Mouse (Mus musculus) kidney, embryonic 16.5 days (tissue): ENCODE data around the gene Capn8. TPM values are rescaled to one million over a fixed set of nuclear protein-coding genes. Genes with fewer than 3 reads are reported as not detected.

ENCODE experiments used
- ATAC-seq: fragments of 200-750 bp; cut with Nextera tagmentation; 2 replicates; pipeline ENCODE4 v1.8.0; 2017; ENCODE audit warnings: moderate TSS enrichment; ENCODE audit not compliant: low FRiP score, low TSS enrichment
- H3K27ac ChIP-seq: fragments of 300-500 bp; sonication (generic); 2 replicates; pipeline ENCODE4 v1.5.1; 2014; ENCODE audit warnings: low read length
- H3K27me3 ChIP-seq: fragments of 300-500 bp; sonication (generic); 2 replicates; pipeline ENCODE4 v1.6.1; 2014; ENCODE audit warnings: low read length, control low read depth, mixed read lengths; ENCODE audit not compliant: insufficient read depth
- H3K36me3 ChIP-seq: fragments of 300-500 bp; sonication (generic); 2 replicates; pipeline ENCODE4 v1.6.1; 2014; ENCODE audit warnings: low read length, control low read depth, mixed read lengths; ENCODE audit not compliant: insufficient read depth
- H3K4me1 ChIP-seq: fragments of 300-500 bp; sonication (generic); 2 replicates; pipeline ENCODE4 v1.6.1; 2014; ENCODE audit warnings: low read length, control low read depth, mixed read lengths; ENCODE audit not compliant: insufficient read depth
- H3K4me2 ChIP-seq: fragments of 300-500 bp; sonication (generic); replicated peaks from 2 replicates; pipeline ENCODE4 v1.6.1; 2014; ENCODE audit warnings: low read depth, low read length
- H3K4me3 ChIP-seq: fragments of 300-500 bp; sonication (generic); 2 replicates; pipeline ENCODE4 v1.5.1; 2014; ENCODE audit warnings: mild to moderate bottlenecking, low read length
- H3K9ac ChIP-seq: fragments of 300-500 bp; sonication (generic); replicated peaks from 2 replicates; pipeline ENCODE4 v1.6.1; 2014; ENCODE audit warnings: low read length
- H3K9me3 ChIP-seq: fragments of 300-500 bp; sonication (generic); 2 replicates; pipeline ENCODE4 v1.6.1; 2016; ENCODE audit warnings: low read length, control low read depth
- WGBS: fragments of 180-500 bp; shearing (Covaris S2); extraction: QIAGEN DNeasy Blood & Tissue Kit; methylation state at CpG from one replicate; pipeline ENCODE4 v1.1.7; 2014; 5-methylcytosine and 5-hydroxymethylcytosine counted together
- polyA plus RNA-seq: library from polyadenylated mRNA; unstranded; fragments of >200 nt; fragmentation: Nextera tagmentation; extraction: Ambion mirVana; gene quantifications from 2 replicates; pipeline ENCODE4 v1.2.1, GENCODE M21; 2015

The Capn8 gene
- polyA plus RNA-seq, 1 experiment from 2014 or later: not detected

GRCm38 (mm10) chr1:182664841-182665240 lies 100.0 kb downstream of the Capn8 start:
- no peaks in the 10 kb centered on the region for H3K36me3 ChIP-seq
- no peak overlapping the region for H3K27ac ChIP-seq
- no peak overlapping the region for H3K9ac ChIP-seq
- no peaks in the 10 kb centered on the region for H3K9me3 ChIP-seq
- no peak for ATAC-seq
- H3K4me1 ChIP-seq: 0 out of 2 replicates have a peak, but pooled peaks cover 4% of the 10 kb centered on the region
- 38% methylated on average over 4 of the region's 4 CpGs for WGBS
- H3K4me2 ChIP-seq: no peak overlapping the region
- H3K4me3 ChIP-seq: no peak overlapping the region
- no peaks in the 10 kb centered on the region for H3K27me3 ChIP-seq

GRCm38 (mm10) chr1:182667281-182667680 lies 102.5 kb downstream of the Capn8 start:
- 92% methylated on average over 3 of the region's 3 CpGs for WGBS

DNA sequence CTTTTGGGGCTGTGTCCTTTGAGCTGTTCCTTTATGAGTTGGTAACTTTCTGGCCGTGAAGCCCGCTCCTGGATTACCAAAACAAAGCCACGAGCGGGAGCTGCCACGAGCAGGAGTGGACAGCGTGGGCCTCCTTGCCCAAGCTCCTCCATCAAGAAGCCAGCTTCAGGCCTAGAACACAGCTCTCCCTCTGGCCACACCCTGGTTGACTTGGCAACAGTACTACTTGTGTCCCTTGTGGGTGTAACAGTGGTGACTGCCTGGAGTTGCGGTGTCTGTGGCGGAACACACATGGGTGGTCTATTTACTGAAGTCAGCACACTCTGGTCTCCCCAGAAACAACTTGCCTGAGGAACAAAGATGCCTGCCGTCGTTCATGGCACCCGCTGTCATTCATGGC lies 104.9 kb downstream of the Capn8 start:
- H3K9ac ChIP-seq: no peak overlapping the region
- peaks cover 4% of the 10 kb centered on the region; the same call in 1 of the 2 replicates for H3K9me3 ChIP-seq
- peaks cover 20% of the 10 kb centered on the region for H3K4me1 ChIP-seq
- no peak for ATAC-seq
- no peaks in the 10 kb centered on the region for H3K27me3 ChIP-seq
- peak overlapping the region; percentile 83 for H3K27ac ChIP-seq
- H3K4me2 ChIP-seq: no peak overlapping the region
- 64% methylated on average over 11 of the region's 11 CpGs for WGBS
- H3K36me3 ChIP-seq: no peaks in the 10 kb centered on the region
- no peak overlapping the region for H3K4me3 ChIP-seq

More at GRCm38 (mm10) chr1:182667281-182667680, 102.5 kb downstream of the Capn8 start:
- H3K27me3 ChIP-seq: no peaks in the 10 kb centered on the region
- H3K4me3 ChIP-seq: no peak overlapping the region
- H3K9ac ChIP-seq: no peak overlapping the region
- peaks cover 20% of the 10 kb centered on the region for H3K4me1 ChIP-seq
- no peak overlapping the region for H3K4me2 ChIP-seq
- H3K27ac ChIP-seq: no peak overlapping the region
- no peaks in the 10 kb centered on the region for H3K36me3 ChIP-seq
- no peaks in the 10 kb centered on the region for H3K9me3 ChIP-seq
- ATAC-seq: no peak

- Histone ChIP-seq H3K4me3 (no peak overlapping the region), H3K4me1 (peaks cover 26% of the 10 kb centered on the region), H3K4me2 (0 out of 2 replicates have a peak overlapping the region, but pooled peaks have one; percentile 25), H3K9me3 (peaks cover 4% of the 10 kb centered on the region; the same call in 1 of the 2 replicates), H3K27ac (peak overlapping the region; percentile 83), H3K27me3 (no peaks in the 10 kb centered on the region), H3K9ac (no peak overlapping the region; the same call in 1 of the 2 replicates), H3K36me3 (no peaks in the 10 kb centered on the region)
- WGBS: 11% methylated on average over 11 of the region's 11 CpGs
- peak; percentile 82 for ATAC-seq
Observed at GRCm38 (mm10) chr1:182670563-182671342, 105.9 kb downstream of the Capn8 start.

- 38% methylated on average over 4 of the region's 4 CpGs for WGBS
- H3K27ac ChIP-seq: peak overlapping the region; percentile 83
- peaks cover 26% of the 10 kb centered on the region for H3K4me1 ChIP-seq
- ATAC-seq: no peak
- H3K27me3 ChIP-seq: no peaks in the 10 kb centered on the region
- no peak overlapping the region for H3K4me3 ChIP-seq
- H3K9ac ChIP-seq: no peak overlapping the region
- H3K4me2 ChIP-seq: no peak overlapping the region
- H3K36me3 ChIP-seq: no peaks in the 10 kb centered on the region
- peaks cover 4% of the 10 kb centered on the region; the same call in 1 of the 2 replicates for H3K9me3 ChIP-seq
Observed at GRCm38 (mm10) chr1:182671343-182671624, 106.5 kb downstream of the Capn8 start.

- H3K9ac ChIP-seq: no peak overlapping the region
- H3K36me3 ChIP-seq: no peaks in the 10 kb centered on the region
- 25% methylated on average over 8 of the region's 8 CpGs for WGBS
- no peak for ATAC-seq
- no peak overlapping the region for H3K4me3 ChIP-seq
- H3K27ac ChIP-seq: peak overlapping the region; percentile 9; the same call in 1 of the 2 replicates
- peaks cover 26% of the 10 kb centered on the region for H3K4me1 ChIP-seq
- H3K27me3 ChIP-seq: no peaks in the 10 kb centered on the region
- H3K9me3 ChIP-seq: peaks cover 4% of the 10 kb centered on the region; the same call in 1 of the 2 replicates
- H3K4me2 ChIP-seq: no peak overlapping the region
Observed at GRCm38 (mm10) chr1:182675346-182675745, 110.5 kb downstream of the Capn8 start.

DNA sequence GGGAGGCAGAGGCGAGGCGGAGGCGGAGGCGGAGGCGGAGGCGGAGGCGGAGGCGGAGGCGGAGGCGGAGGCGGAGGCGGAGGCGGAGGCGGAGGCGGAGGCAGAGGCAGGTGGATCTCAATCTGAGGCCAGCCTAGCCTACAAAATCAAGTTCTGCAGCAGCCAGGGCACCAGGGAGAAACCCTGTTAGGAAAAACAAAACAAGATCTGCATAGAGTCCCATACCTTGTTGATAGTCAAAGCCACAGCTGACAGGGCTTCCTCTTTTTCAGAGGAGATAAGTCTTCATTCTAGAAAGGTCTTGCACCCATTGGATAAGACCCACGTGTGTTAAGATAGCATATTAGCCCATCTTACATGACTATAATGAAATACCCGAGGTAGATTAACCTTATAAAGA lies 113.3 kb downstream of the Capn8 start:
- H3K27me3 ChIP-seq: no peaks in the 10 kb centered on the region
- no peak overlapping the region for H3K9ac ChIP-seq
- peaks cover 4% of the 10 kb centered on the region; the same call in 1 of the 2 replicates for H3K9me3 ChIP-seq
- H3K36me3 ChIP-seq: no peaks in the 10 kb centered on the region
- peaks cover 30% of the 10 kb centered on the region for H3K4me1 ChIP-seq
- no peak for ATAC-seq
- H3K4me3 ChIP-seq: no peak overlapping the region
- 96% methylated on average over 17 of the region's 17 CpGs for WGBS
- H3K27ac ChIP-seq: no peak overlapping the region
- no peak overlapping the region for H3K4me2 ChIP-seq

DNA sequence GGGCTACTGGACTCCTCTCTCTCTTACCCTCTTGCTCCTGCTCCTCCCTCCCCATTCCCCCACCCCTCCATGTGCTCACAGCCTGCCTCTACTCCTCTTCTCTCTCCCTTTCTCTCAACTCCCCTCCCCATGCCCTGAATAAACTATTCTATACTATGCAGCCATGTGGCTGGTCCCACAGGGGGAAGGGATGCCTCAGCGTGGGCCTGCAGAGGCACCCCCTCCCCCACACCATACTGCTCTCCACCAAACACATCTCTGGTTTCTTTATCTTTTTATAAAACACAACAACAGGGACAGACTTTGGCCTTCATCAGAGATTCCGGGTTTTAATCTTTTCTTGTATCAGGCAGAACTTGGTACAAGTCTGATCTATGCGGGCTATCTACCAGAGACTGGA lies 114.4 kb downstream of the Capn8 start:
- Histone ChIP-seq H3K27ac (peak overlapping the region; percentile 37; the same call in 1 of the 2 replicates), H3K9ac (no peak overlapping the region), H3K4me3 (no peak overlapping the region), H3K4me1 (peaks cover 30% of the 10 kb centered on the region), H3K9me3 (peaks cover 4% of the 10 kb centered on the region; the same call in 1 of the 2 replicates), H3K27me3 (no peaks in the 10 kb centered on the region), H3K36me3 (no peaks in the 10 kb centered on the region), H3K4me2 (no peak overlapping the region)
- no peak for ATAC-seq
- 63% methylated on average over 3 of the region's 3 CpGs for WGBS

DNA sequence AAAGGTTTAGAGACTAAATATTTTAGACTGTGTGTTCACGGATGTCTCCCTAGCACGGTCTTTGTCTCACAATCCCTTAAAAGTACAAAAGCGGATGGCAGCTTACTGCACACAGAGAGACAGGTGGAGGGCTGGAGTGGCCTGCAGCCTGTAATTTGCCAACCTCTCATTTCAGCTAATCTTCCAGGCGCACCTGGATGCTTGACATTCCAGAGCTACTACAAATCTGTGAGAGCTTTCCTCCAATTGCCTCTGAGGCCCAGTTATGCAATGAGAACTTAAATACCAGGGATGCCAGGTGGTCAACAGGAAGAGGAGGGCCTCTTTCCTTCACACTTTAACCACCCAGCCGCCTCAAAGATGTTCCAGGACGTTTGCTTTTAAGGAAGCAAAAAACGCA lies 114.8 kb downstream of the Capn8 start:
- Histone ChIP-seq H3K4me2 (no peak overlapping the region), H3K27me3 (no peaks in the 10 kb centered on the region), H3K9me3 (no peaks in the 10 kb centered on the region), H3K9ac (no peak overlapping the region), H3K4me3 (no peak overlapping the region), H3K27ac (peak overlapping the region; percentile 57; the same call in 1 of the 2 replicates), H3K36me3 (no peaks in the 10 kb centered on the region), H3K4me1 (peaks cover 30% of the 10 kb centered on the region)
- 51% methylated on average over 7 of the region's 7 CpGs for WGBS
- 0 out of 2 replicates have a peak, but pooled peaks have one; percentile 10 for ATAC-seq
